Mouse (Mus musculus) testis, postnatal 10 days (tissue): ENCODE results near the gene Pcdh7.

Experiments
- DNase-seq: peaks from one replicate; pipeline ENCODE4 v3.0.0; 2021; ENCODE audit warnings: low spot score

Gene Pcdh7

GRCm38 (mm10) chr5:57750320-57750719 lies 32.6 kb downstream of the Pcdh7 start:
- no peak for DNase-seq

GRCm38 (mm10) chr5:57755791-57756190 lies 38.0 kb downstream of the Pcdh7 start:
- DNase-seq, result no peak

- DNase-seq, result no peak
Observed at GRCm38 (mm10) chr5:57756726-57757424, 39.1 kb downstream of the Pcdh7 start.

GRCm38 (mm10) chr5:57757436-57757898 lies 39.7 kb downstream of the Pcdh7 start:
- no peak for DNase-seq

GRCm38 (mm10) chr5:57758968-57759367 lies 41.2 kb downstream of the Pcdh7 start:
- DNase-seq, result no peak

GRCm38 (mm10) chr5:57760069-57761063 lies 42.6 kb downstream of the Pcdh7 start:
- DNase-seq, result no peak

- no peak for DNase-seq
Observed at GRCm38 (mm10) chr5:57765356-57765755, 47.6 kb downstream of the Pcdh7 start.

GRCm38 (mm10) chr5:57767346-57767745 lies 49.6 kb downstream of the Pcdh7 start:
- DNase-seq, result no peak

GRCm38 (mm10) chr5:57768469-57769022 lies 50.8 kb downstream of the Pcdh7 start:
- DNase-seq, result no peak

- DNase-seq, result no peak
Observed at GRCm38 (mm10) chr5:57769644-57770043, 51.9 kb downstream of the Pcdh7 start.

- DNase-seq, result no peak
Observed at GRCm38 (mm10) chr5:57770364-57770763, 52.6 kb downstream of the Pcdh7 start.

GRCm38 (mm10) chr5:57771122-57771521 lies 53.4 kb downstream of the Pcdh7 start:
- no peak for DNase-seq

- no peak for DNase-seq
Observed at GRCm38 (mm10) chr5:57772711-57773110, 54.9 kb downstream of the Pcdh7 start.

GRCm38 (mm10) chr5:57774496-57774895 lies 56.7 kb downstream of the Pcdh7 start:
- no peak for DNase-seq

GRCm38 (mm10) chr5:57778093-57778492 lies 60.3 kb downstream of the Pcdh7 start:
- no peak for DNase-seq

GRCm38 (mm10) chr5:57779951-57780350 lies 62.2 kb downstream of the Pcdh7 start:
- no peak for DNase-seq

GRCm38 (mm10) chr5:57780574-57780973 lies 62.8 kb downstream of the Pcdh7 start:
- no peak for DNase-seq

GRCm38 (mm10) chr5:57781950-57782349 lies 64.2 kb downstream of the Pcdh7 start:
- DNase-seq, result no peak

GRCm38 (mm10) chr5:57782546-57782945 lies 64.8 kb downstream of the Pcdh7 start:
- no peak for DNase-seq

- DNase-seq, result no peak
Observed at GRCm38 (mm10) chr5:57788775-57789509, 71.2 kb downstream of the Pcdh7 start.

- DNase-seq, result no peak
Observed at GRCm38 (mm10) chr5:57796337-57796736, 78.6 kb downstream of the Pcdh7 start.
